Mouse (Mus musculus) thymus, adult 2 months (tissue): Measurements from ENCODE around the gene Aff1.

ENCODE experiments used
- CTCF ChIP-seq: fragments of 200-500 bp; IDR thresholded peaks from 2 replicates; pipeline ENCODE4 v1.5.1; 2012; ENCODE audit warnings: mild to moderate bottlenecking, control low read depth, low read length, moderate library complexity, borderline replicate concordance; ENCODE audit not compliant: control insufficient read depth, poor library complexity, insufficient read depth; ENCODE audit errors: extremely low read depth
- POLR2A ChIP-seq: fragments of 200-500 bp; IDR thresholded peaks from 2 replicates; pipeline ENCODE4 v1.6.1; 2012; ENCODE audit warnings: mild to moderate bottlenecking, low read length, control low read depth, moderate library complexity; ENCODE audit not compliant: control insufficient read depth, poor library complexity, insufficient read depth; ENCODE audit errors: extremely low read depth

DNA sequence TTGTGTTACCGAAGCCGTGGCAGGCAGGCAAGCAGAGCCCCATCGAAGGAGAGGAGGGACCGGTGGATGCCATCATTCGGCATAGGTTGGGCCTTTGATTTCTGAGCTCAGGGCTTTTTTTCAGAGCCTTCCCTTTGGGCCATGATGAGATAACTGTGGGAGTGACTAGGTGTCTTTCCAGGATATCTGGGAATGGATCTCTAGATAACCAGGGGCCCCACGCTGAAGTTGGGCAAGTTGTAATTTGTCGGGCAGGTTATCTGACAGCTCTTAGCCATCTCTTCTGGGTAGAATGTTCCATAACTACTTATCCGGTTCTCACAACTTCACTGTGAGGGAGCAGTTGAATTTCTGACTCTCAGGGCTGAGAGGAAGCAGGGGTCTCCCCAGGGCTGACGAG is 77.5 kb downstream of the Aff1 start:
- TF ChIP-seq CTCF (no peak), POLR2A (no peak)
